Mouse (Mus musculus) forebrain, embryonic 13.5 days (tissue): ENCODE data around the gene Ube3a. TPM values are rescaled to one million over a fixed set of nuclear protein-coding genes. Genes with fewer than 3 reads are reported as not detected.

Source experiments
- ATAC-seq: fragments of 200-750 bp; cut with Nextera tagmentation; 2 replicates; pipeline ENCODE4 v1.8.0; 2017
- H3K27ac ChIP-seq: fragments of 300-500 bp; sonication (generic); 2 replicates; pipeline ENCODE4 v1.5.1; 2015; ENCODE audit warnings: inconsistent platforms, mild to moderate bottlenecking, moderate library complexity
- H3K27me3 ChIP-seq: fragments of 300-500 bp; sonication (generic); 2 replicates; pipeline ENCODE4 v1.6.1; 2015; ENCODE audit warnings: mild to moderate bottlenecking, inconsistent platforms
- H3K36me3 ChIP-seq: fragments of 300-500 bp; sonication (generic); 2 replicates; pipeline ENCODE4 v1.6.1; 2015; ENCODE audit warnings: mild to moderate bottlenecking, inconsistent platforms; ENCODE audit not compliant: poor library complexity, severe bottlenecking
- H3K4me1 ChIP-seq: fragments of 300-500 bp; sonication (generic); 2 replicates; pipeline ENCODE4 v1.6.1; 2015; ENCODE audit warnings: inconsistent platforms
- H3K4me2 ChIP-seq: fragments of 300-500 bp; sonication (generic); 2 replicates; pipeline ENCODE4 v1.6.1; 2015; ENCODE audit warnings: inconsistent platforms, mild to moderate bottlenecking, moderate library complexity
- H3K4me3 ChIP-seq: fragments of 300-500 bp; sonication (generic); 2 replicates; pipeline ENCODE4 v1.5.1; 2015; ENCODE audit warnings: mild to moderate bottlenecking, inconsistent platforms
- H3K9ac ChIP-seq: fragments of 300-500 bp; sonication (generic); 2 replicates; pipeline ENCODE4 v1.6.1; 2015; ENCODE audit warnings: mild to moderate bottlenecking, inconsistent platforms
- H3K9me3 ChIP-seq: fragments of 300-500 bp; sonication (generic); replicated peaks from 2 replicates; pipeline ENCODE4 v1.6.1; 2016; ENCODE audit warnings: inconsistent platforms
- WGBS: fragments of 180-500 bp; shearing (Covaris S2); methylation state at CpG from one replicate; pipeline ENCODE4 v1.1.7; 2015; 5-methylcytosine and 5-hydroxymethylcytosine counted together
- polyA plus RNA-seq: library from polyadenylated mRNA; unstranded; fragments of >200 nt; fragmentation: Nextera tagmentation; extraction: Ambion mirVana; gene quantifications from 2 replicates; pipeline ENCODE4 v1.2.1, GENCODE M21; 2015

Ube3a gene
- polyA plus RNA-seq, 1 experiment from 2014 or later = 180 TPM

- Histone ChIP-seq H3K36me3 (peaks cover 38% of the 10 kb centered on the region), H3K27ac (no peak overlapping the region), H3K9ac (no peak overlapping the region), H3K27me3 (no peaks in the 10 kb centered on the region), H3K4me2 (no peak overlapping the region), H3K9me3 (peaks cover 10% of the 10 kb centered on the region; the same call in 1 of the 2 replicates), H3K4me3 (no peak overlapping the region), H3K4me1 (no peaks in the 10 kb centered on the region)
- ATAC-seq = no peak
- WGBS = 97% methylated on average over 2 of the region's 2 CpGs
Observed at GRCm38 (mm10) chr7:59253373-59253772, 24.8 kb downstream of the Ube3a start.

GRCm38 (mm10) chr7:59265538-59265937, 37.0 kb downstream of the Ube3a start:
- Histone ChIP-seq H3K36me3 (0 out of 2 replicates have a peak, but pooled peaks cover 3% of the 10 kb centered on the region), H3K27ac (no peak overlapping the region), H3K4me3 (no peak overlapping the region), H3K4me2 (no peak overlapping the region), H3K9me3 (no peaks in the 10 kb centered on the region), H3K27me3 (no peaks in the 10 kb centered on the region), H3K4me1 (no peaks in the 10 kb centered on the region), H3K9ac (no peak overlapping the region)
- WGBS = 97% methylated on average over 1 of the region's 1 CpGs
- ATAC-seq = no peak

GRCm38 (mm10) chr7:59271775-59272174, 43.2 kb downstream of the Ube3a start:
- no peak overlapping the region for H3K9ac ChIP-seq
- no peak overlapping the region for H3K4me3 ChIP-seq
- no peak overlapping the region for H3K27ac ChIP-seq
- H3K36me3 ChIP-seq = peaks cover 15% of the 10 kb centered on the region
- no peaks in the 10 kb centered on the region for H3K4me1 ChIP-seq
- H3K27me3 ChIP-seq = no peaks in the 10 kb centered on the region
- 82% methylated on average over 4 of the region's 4 CpGs for WGBS
- no peaks in the 10 kb centered on the region for H3K9me3 ChIP-seq
- no peak overlapping the region for H3K4me2 ChIP-seq
- no peak for ATAC-seq

GRCm38 (mm10) chr7:59312576-59312975, 84.0 kb downstream of the Ube3a start:
- H3K27ac ChIP-seq = no peak overlapping the region
- H3K4me2 ChIP-seq = no peak overlapping the region
- no peaks in the 10 kb centered on the region for H3K9me3 ChIP-seq
- no peak overlapping the region for H3K4me3 ChIP-seq
- no peaks in the 10 kb centered on the region for H3K27me3 ChIP-seq
- no peak overlapping the region for H3K9ac ChIP-seq
- peak; percentile 48; the same call in 1 of the 2 replicates for ATAC-seq
- no peaks in the 10 kb centered on the region for H3K4me1 ChIP-seq
- WGBS = 83% methylated on average over 1 of the region's 1 CpGs
- H3K36me3 ChIP-seq = no peaks in the 10 kb centered on the region

- Histone ChIP-seq H3K9me3 (no peaks in the 10 kb centered on the region), H3K27ac (no peak overlapping the region), H3K27me3 (no peaks in the 10 kb centered on the region), H3K4me3 (no peak overlapping the region), H3K4me2 (no peak overlapping the region), H3K36me3 (no peaks in the 10 kb centered on the region), H3K4me1 (no peaks in the 10 kb centered on the region), H3K9ac (no peak overlapping the region)
- 95% methylated on average over 1 of the region's 1 CpGs for WGBS
- no peak for ATAC-seq
Observed at GRCm38 (mm10) chr7:59322759-59323158, 94.2 kb downstream of the Ube3a start.
